Mouse (Mus musculus): Measurements from ENCODE around the gene Cryzl2. TPM values are rescaled to one million over a fixed set of nuclear protein-coding genes. Genes with fewer than 3 reads are reported as not detected.

The Cryzl2 gene
- total and polyA plus RNA-seq, 3 experiments, result 8.4 to 15.2 (median 9.5) TPM

- intact Hi-C loops (cut with DNase I), result loop anchor here (5.0 kb wide), 1 partner anchor 65 kb away; no protein-coding TSS in a partner anchor
- H3K27ac ChIP-seq, result peak within 1 kb of the TSS; percentile 92
- peak; percentile 17; the same call in 1 of the 2 replicates for TF ChIP-seq CTCF (IDR thresholded peaks at IDR 0.05)
- TF ChIP-seq POLR2A (IDR thresholded peaks at IDR 0.05; ENCODE audit: insufficient read depth, low read depth, low read length), result peak; percentile 88
- peak; percentile 63; the same call in 1 of the 2 replicates for TF ChIP-seq EP300 (IDR thresholded peaks at IDR 0.05; ENCODE audit: insufficient read depth, low read depth, low read length)
These were observed 45.7 kb upstream of the Cryzl2 start, which contains the start of gene Rasal2 for GRCm38 (mm10) chr1:157412454-157413369. Gene Rasal2, minus strand, starts transcription at chr1:157412595.

DNA sequence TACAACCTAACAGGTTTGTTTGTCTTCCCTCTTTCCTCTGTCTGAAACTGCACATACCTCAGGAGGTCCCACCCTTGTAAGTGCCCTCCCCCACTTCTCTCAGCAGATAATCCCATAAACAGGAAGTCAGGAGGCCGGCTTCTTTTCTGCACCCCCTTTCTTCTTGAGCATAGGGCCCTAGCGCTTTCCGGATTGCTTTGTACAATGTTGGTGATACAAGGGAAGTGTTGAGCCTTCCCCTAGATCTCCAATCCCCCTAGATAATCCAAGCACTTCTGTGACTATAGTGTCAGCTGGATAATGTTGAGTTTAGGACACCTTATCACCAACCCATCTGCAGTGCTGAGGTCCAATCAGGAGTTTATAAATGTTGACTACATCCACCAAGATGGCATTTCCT lies 42.6 kb upstream of the Cryzl2 start:
- DNase-seq, result no peak
- peak overlapping the region; percentile 92 for H3K27ac ChIP-seq
- no peaks in the 10 kb centered on the region for H3K27me3 ChIP-seq (ENCODE audit: control insufficient read depth, insufficient read depth, low read length)
- intact Hi-C loops (cut with DNase I), result no loop called here
- peaks cover 9% of the 10 kb centered on the region for H3K4me1 ChIP-seq (ENCODE audit: control insufficient read depth, insufficient read depth, low read length)
- H3K9ac ChIP-seq (ENCODE audit: low read depth, low read length), result no peak overlapping the region
- H3K4me3 ChIP-seq, result no peak overlapping the region
- 49% methylated on average over 3 of the region's 3 CpGs for WGBS
- H3K36me3 ChIP-seq (ENCODE audit: control insufficient read depth, insufficient read depth, low read length), result peaks cover 40% of the 10 kb centered on the region
- peaks cover 2% of the 10 kb centered on the region for H3K79me2 ChIP-seq (replicated peaks; ENCODE audit: control insufficient read depth, insufficient read depth, low read length)
- TF ChIP-seq POLR2A (IDR thresholded peaks at IDR 0.05; ENCODE audit: insufficient read depth, low read depth, low read length) (no peak), CTCF (IDR thresholded peaks at IDR 0.05) (no peak), EP300 (IDR thresholded peaks at IDR 0.05; ENCODE audit: insufficient read depth, low read depth, low read length) (no peak)

More at GRCm38 (mm10) chr1:157412454-157413369, 45.7 kb upstream of the Cryzl2 start, which contains the start of gene Rasal2:
- H3K9ac ChIP-seq (ENCODE audit: low read depth, low read length), result peak within 1 kb of the TSS; percentile 91
- no peaks in the 10 kb centered on the region for H3K27me3 ChIP-seq (ENCODE audit: control insufficient read depth, insufficient read depth, low read length)
- peak within 1 kb of the TSS; percentile 80 for H3K4me3 ChIP-seq
- DNase-seq, result peak; percentile 97
- H3K36me3 ChIP-seq (ENCODE audit: control insufficient read depth, insufficient read depth, low read length), result peaks cover 44% of the 10 kb centered on the region
- WGBS, result 1% methylated on average over 62 of the region's 62 CpGs
- H3K4me1 ChIP-seq (ENCODE audit: control insufficient read depth, insufficient read depth, low read length), result peaks cover 16% of the 10 kb centered on the region
- peaks cover 4% of the 10 kb centered on the region for H3K79me2 ChIP-seq (replicated peaks; ENCODE audit: control insufficient read depth, insufficient read depth, low read length)

DNA sequence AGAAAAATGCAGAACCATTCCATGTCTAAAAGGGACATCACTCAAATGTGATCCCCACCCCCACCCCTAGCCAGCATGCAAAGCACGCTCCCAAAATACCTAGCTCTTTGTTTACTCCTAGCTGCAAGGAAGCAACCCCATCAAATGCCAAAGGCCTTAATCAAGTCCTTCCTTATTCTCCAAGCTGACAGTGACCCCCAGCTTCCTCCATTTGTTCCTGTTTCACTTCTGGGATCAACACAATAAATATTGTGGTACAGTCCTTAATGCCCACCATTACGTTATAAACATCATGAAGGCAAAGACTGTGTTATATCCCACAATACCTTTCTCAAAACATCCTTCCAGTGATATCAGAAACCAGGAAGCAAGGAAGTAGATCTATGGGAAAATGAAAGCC lies 41.7 kb upstream of the Cryzl2 start:
- Histone ChIP-seq H3K4me3 (no peak overlapping the region; the same call in 1 of the 2 replicates), H3K9ac (ENCODE audit: low read depth, low read length) (no peak overlapping the region), H3K36me3 (ENCODE audit: control insufficient read depth, insufficient read depth, low read length) (peaks cover 40% of the 10 kb centered on the region), H3K27me3 (ENCODE audit: control insufficient read depth, insufficient read depth, low read length) (no peaks in the 10 kb centered on the region), H3K27ac (peak overlapping the region; percentile 92), H3K4me1 (ENCODE audit: control insufficient read depth, insufficient read depth, low read length) (peaks cover 9% of the 10 kb centered on the region), H3K79me2 (replicated peaks; ENCODE audit: control insufficient read depth, insufficient read depth, low read length) (peaks cover 2% of the 10 kb centered on the region)
- intact Hi-C loops (cut with DNase I), result no loop called here
- TF ChIP-seq CTCF (IDR thresholded peaks at IDR 0.05) (no peak), EP300 (IDR thresholded peaks at IDR 0.05; ENCODE audit: insufficient read depth, low read depth, low read length) (no peak), POLR2A (IDR thresholded peaks at IDR 0.05; ENCODE audit: insufficient read depth, low read depth, low read length) (no peak)
- 42% methylated on average over 2 of the region's 2 CpGs for WGBS
- DNase-seq, result no peak

DNA sequence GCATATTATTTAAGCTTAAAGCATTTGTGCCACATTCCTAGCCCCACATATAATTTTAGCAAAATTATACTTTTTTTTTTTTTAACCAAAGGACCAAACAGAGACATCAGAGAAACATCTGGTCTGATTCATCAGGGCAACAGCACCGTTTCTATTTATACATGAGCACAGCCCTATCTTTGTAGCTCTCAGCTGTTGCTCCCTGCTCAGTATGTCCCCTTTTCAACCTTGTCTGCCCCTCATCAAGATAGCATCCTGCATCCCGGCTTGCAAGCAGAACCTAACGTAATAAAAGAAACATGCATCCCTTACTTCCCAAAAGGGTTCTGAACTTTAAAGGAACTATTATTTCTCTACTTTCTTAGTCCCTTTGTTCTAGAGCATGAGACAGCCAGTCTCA lies 41.0 kb upstream of the Cryzl2 start:
- no peaks in the 10 kb centered on the region for H3K27me3 ChIP-seq (ENCODE audit: control insufficient read depth, insufficient read depth, low read length)
- peaks cover 9% of the 10 kb centered on the region for H3K4me1 ChIP-seq (ENCODE audit: control insufficient read depth, insufficient read depth, low read length)
- DNase-seq, result peak in 1 of 2 experiments; percentile 26
- intact Hi-C loops (cut with DNase I), result no loop called here
- whole genome bisulfite sequencing, result 9% methylated on average over 3 of the region's 3 CpGs
- peak overlapping the region; percentile 92 for H3K27ac ChIP-seq
- no peak overlapping the region for H3K4me3 ChIP-seq
- H3K36me3 ChIP-seq (ENCODE audit: control insufficient read depth, insufficient read depth, low read length), result peaks cover 40% of the 10 kb centered on the region
- no peaks in the 10 kb centered on the region for H3K79me2 ChIP-seq (replicated peaks; ENCODE audit: control insufficient read depth, insufficient read depth, low read length)
- no peak overlapping the region; the same call in 1 of the 2 replicates for H3K9ac ChIP-seq (ENCODE audit: low read depth, low read length)
- TF ChIP-seq POLR2A (IDR thresholded peaks at IDR 0.05; ENCODE audit: insufficient read depth, low read depth, low read length) (no peak), EP300 (IDR thresholded peaks at IDR 0.05; ENCODE audit: insufficient read depth, low read depth, low read length) (no peak), CTCF (IDR thresholded peaks at IDR 0.05) (no peak)

DNA sequence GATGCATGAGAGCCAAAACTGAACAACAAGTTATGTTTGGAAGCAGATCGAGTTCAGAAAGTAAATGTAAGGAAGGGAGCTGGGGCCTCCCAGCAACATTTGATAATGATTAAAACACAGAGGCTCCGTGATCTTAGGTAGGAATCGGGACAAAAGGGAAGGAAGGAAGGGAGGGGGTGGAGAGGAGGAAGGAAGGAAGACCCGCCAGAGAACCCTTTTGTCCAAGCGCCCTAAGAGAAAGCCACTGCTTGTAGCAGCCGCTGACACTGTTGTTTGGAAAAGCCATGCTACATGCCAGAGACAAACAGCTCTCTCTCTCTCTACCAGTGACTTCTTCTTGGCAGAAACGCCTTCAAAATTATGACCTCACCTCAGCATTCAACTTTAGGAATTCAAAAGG lies 40.5 kb upstream of the Cryzl2 start:
- H3K79me2 ChIP-seq (replicated peaks; ENCODE audit: control insufficient read depth, insufficient read depth, low read length), result no peaks in the 10 kb centered on the region
- H3K4me1 ChIP-seq (ENCODE audit: control insufficient read depth, insufficient read depth, low read length), result peaks cover 9% of the 10 kb centered on the region
- WGBS, result 14% methylated on average over 7 of the region's 7 CpGs
- no peak overlapping the region for H3K4me3 ChIP-seq
- intact Hi-C loops (cut with DNase I), result loop anchor here (1.0 kb wide), 1 partner anchor 25 kb away; no protein-coding TSS in a partner anchor
- H3K27me3 ChIP-seq (ENCODE audit: control insufficient read depth, insufficient read depth, low read length), result no peaks in the 10 kb centered on the region
- H3K9ac ChIP-seq (ENCODE audit: low read depth, low read length), result peak overlapping the region; percentile 38
- TF ChIP-seq CTCF (IDR thresholded peaks at IDR 0.05), result no peak
- peak; percentile 62; the same call in 1 of the 2 replicates for TF ChIP-seq POLR2A (IDR thresholded peaks at IDR 0.05; ENCODE audit: insufficient read depth, low read depth, low read length)
- TF ChIP-seq EP300 (IDR thresholded peaks at IDR 0.05; ENCODE audit: insufficient read depth, low read depth, low read length), result peak; percentile 92
- H3K36me3 ChIP-seq (ENCODE audit: control insufficient read depth, insufficient read depth, low read length), result peaks cover 40% of the 10 kb centered on the region
- peak; percentile 46 to 59 for DNase-seq
- H3K27ac ChIP-seq, result peak overlapping the region; percentile 92
